Mouse (Mus musculus) C2C12 (cell line): ENCODE data around the gene Impdh2. TPM values are rescaled to one million over a fixed set of nuclear protein-coding genes. Genes with fewer than 3 reads are reported as not detected.

Experiments used
- H3K27me3 ChIP-seq: one replicate; pipeline ENCODE4 v1.6.1; 2011; ENCODE audit not compliant: control insufficient read depth, insufficient read depth, insufficient read length
- H3K36me3 ChIP-seq: one replicate; pipeline ENCODE4 v1.6.1; 2011; ENCODE audit not compliant: control insufficient read depth, insufficient read depth
- H3K4me3 ChIP-seq: one replicate; pipeline ENCODE4 v1.5.1; 2011; ENCODE audit warnings: mild to moderate bottlenecking, control low read depth; ENCODE audit not compliant: poor library complexity, insufficient read depth, severe bottlenecking
- H3K79me2 ChIP-seq: one replicate; pipeline ENCODE4 v1.6.1; 2011; ENCODE audit not compliant: control insufficient read depth, insufficient read depth
- H3K79me3 ChIP-seq: one replicate; pipeline ENCODE4 v1.6.1; 2011; ENCODE audit warnings: low read depth, control low read depth
- H3ac ChIP-seq: one replicate; pipeline ENCODE3; 2011; ENCODE audit warnings: low read depth; ENCODE audit not compliant: control insufficient read depth, insufficient read length
- CEBPB ChIP-seq: IDR thresholded peaks from one replicate; pipeline ENCODE4 v1.6.1; 2011; ENCODE audit warnings: low read depth, mild to moderate bottlenecking, control low read depth, moderate library complexity
- CTCF ChIP-seq: IDR thresholded peaks from one replicate; pipeline ENCODE4 v1.5.1; 2011; ENCODE audit not compliant: control insufficient read depth, insufficient read depth, insufficient read length
- FOSL1 ChIP-seq: IDR thresholded peaks from one replicate; pipeline ENCODE4 v1.8.0; 2011; ENCODE audit warnings: mild to moderate bottlenecking, low read length; ENCODE audit not compliant: poor library complexity, insufficient read depth, severe bottlenecking
- MAX ChIP-seq: IDR thresholded peaks from one replicate; pipeline ENCODE4 v1.6.1; 2011; ENCODE audit warnings: mild to moderate bottlenecking, control low read depth
- MYOD1 ChIP-seq: IDR thresholded peaks from one replicate; pipeline ENCODE4 v1.6.1; 2011; ENCODE audit warnings: low read depth; ENCODE audit not compliant: control insufficient read depth, insufficient read length
- MYOG ChIP-seq: IDR thresholded peaks from one replicate; pipeline ENCODE4 v1.6.1; 2011; ENCODE audit not compliant: control insufficient read depth, insufficient read length; ENCODE audit errors: extremely low read depth
- USF1 ChIP-seq: IDR thresholded peaks from one replicate; pipeline ENCODE4 v1.6.1; 2011; ENCODE audit warnings: low read depth, mild to moderate bottlenecking, control low read depth, moderate library complexity
- polyA plus RNA-seq: library from polyadenylated mRNA; unstranded; fragments of >200 nt; fragmentation: generic; extraction: Trizol; gene quantifications from one replicate; pipeline ENCODE4 v1.2.1, GENCODE M21; 2012; ENCODE audit warnings: missing spikeins

Gene Impdh2
- polyA plus RNA-seq, 1 experiment: 332 TPM

DNA sequence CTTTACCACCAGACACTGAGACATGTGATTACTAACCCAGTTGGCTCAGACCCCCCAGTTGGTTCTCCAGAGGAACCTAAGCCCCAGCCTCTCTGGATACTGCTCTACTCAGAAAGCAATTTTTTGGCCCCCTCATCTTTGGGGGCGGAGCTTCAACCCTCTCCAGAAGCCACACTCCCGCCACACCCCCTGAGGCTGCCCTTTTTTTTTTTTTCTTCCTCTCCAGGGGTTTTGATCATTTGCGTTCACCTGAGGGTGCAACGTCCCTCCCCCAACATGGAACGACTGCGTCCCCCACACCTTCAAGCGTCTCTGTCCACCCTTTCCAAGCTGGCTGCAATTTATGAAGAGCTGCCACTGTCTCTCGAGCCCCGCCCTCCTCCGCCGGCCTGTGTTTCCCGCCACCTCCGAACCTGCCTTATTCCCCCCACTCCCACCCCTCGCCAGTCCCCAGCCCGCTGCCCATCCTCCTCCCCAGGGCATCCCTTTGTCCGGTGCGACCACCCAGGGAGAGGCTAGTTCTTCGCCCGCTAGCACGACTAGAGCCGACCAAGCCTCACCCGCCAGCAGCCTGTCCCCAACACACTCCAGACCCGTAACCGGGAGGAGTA lies 18.0 kb downstream of the Impdh2 start:
- Histone ChIP-seq H3K79me2 (peaks cover 13% of the 10 kb centered on the region), H3K27me3 (no peaks in the 10 kb centered on the region), H3ac (peak overlapping the region; percentile 81), H3K36me3 (peaks cover 5% of the 10 kb centered on the region), H3K79me3 (peaks cover 3% of the 10 kb centered on the region), H3K4me3 (peak overlapping the region; percentile 66)
- TF ChIP-seq MYOD1 (no peak), CEBPB (no peak), MAX (no peak), USF1 (no peak), CTCF (no peak), MYOG (no peak), FOSL1 (no peak)

- no peaks in the 10 kb centered on the region for H3K27me3 ChIP-seq
- peak within 1 kb of the TSS; percentile 81 for H3ac ChIP-seq
- no peaks in the 10 kb centered on the region for H3K36me3 ChIP-seq
- peaks cover 13% of the 10 kb centered on the region for H3K79me2 ChIP-seq
- H3K79me3 ChIP-seq: peaks cover 3% of the 10 kb centered on the region
- no peak for TF ChIP-seq CTCF
- peak within 1 kb of the TSS; percentile 66 for H3K4me3 ChIP-seq
Observed at GRCm38 (mm10) chr9:108578545-108579343, 18.7 kb downstream of the Impdh2 start, which contains the start of gene Wdr6. TSS of gene Wdr6 (minus strand) at chr9:108578739.

- Histone ChIP-seq H3K27me3 (no peaks in the 10 kb centered on the region), H3K79me2 (peaks cover 13% of the 10 kb centered on the region), H3K4me3 (no peak overlapping the region), H3K79me3 (peaks cover 3% of the 10 kb centered on the region), H3K36me3 (no peaks in the 10 kb centered on the region), H3ac (no peak overlapping the region)
- TF ChIP-seq FOSL1: no peak
- no peak for TF ChIP-seq MYOG
- no peak for TF ChIP-seq MAX
- no peak for TF ChIP-seq MYOD1
- TF ChIP-seq USF1: no peak
- TF ChIP-seq CEBPB: no peak
- no peak for TF ChIP-seq CTCF
Observed at GRCm38 (mm10) chr9:108579344-108579690, 19.2 kb downstream of the Impdh2 start.

- Histone ChIP-seq H3K36me3 (no peaks in the 10 kb centered on the region), H3K27me3 (no peaks in the 10 kb centered on the region), H3ac (no peak overlapping the region), H3K4me3 (no peak overlapping the region), H3K79me3 (no peaks in the 10 kb centered on the region), H3K79me2 (no peaks in the 10 kb centered on the region)
- TF ChIP-seq MYOG (no peak), FOSL1 (no peak), MAX (no peak), USF1 (no peak), MYOD1 (no peak), CTCF (no peak), CEBPB (no peak)
Observed at GRCm38 (mm10) chr9:108587571-108588180, 27.6 kb downstream of the Impdh2 start.

- TF ChIP-seq CTCF (no peak), MYOG (no peak), CEBPB (no peak), FOSL1 (no peak)
- no peak overlapping the region for H3K4me3 ChIP-seq
- no peak overlapping the region for H3ac ChIP-seq
- H3K79me2 ChIP-seq: no peaks in the 10 kb centered on the region
- no peaks in the 10 kb centered on the region for H3K36me3 ChIP-seq
- H3K79me3 ChIP-seq: no peaks in the 10 kb centered on the region
- H3K27me3 ChIP-seq: no peaks in the 10 kb centered on the region
Observed at GRCm38 (mm10) chr9:108589229-108589628, 29.1 kb downstream of the Impdh2 start.

DNA sequence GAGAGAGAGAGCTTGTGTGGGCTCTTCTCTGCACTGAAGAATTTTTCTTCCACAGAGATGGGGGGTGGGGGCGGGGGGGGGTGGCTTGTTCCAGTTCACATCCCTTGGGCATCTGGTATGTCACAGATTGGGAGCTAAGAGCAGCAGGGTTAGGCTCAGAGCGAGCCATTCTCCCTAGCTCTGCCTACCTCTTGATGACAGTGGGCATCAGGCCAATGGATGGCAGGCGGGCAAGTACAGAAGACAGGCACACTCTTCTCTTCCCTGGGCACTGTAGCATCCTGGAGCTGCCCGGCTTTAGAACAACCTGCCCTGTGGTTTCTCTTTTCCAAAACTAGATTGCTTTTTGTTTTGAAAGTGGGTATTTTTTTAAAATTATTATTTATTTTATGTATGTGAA lies 31.4 kb downstream of the Impdh2 start:
- Histone ChIP-seq H3K79me3 (no peaks in the 10 kb centered on the region), H3K79me2 (no peaks in the 10 kb centered on the region), H3ac (no peak overlapping the region), H3K27me3 (no peaks in the 10 kb centered on the region), H3K4me3 (no peak overlapping the region), H3K36me3 (no peaks in the 10 kb centered on the region)
- no peak for TF ChIP-seq MAX
